Mouse (Mus musculus) cerebellum, adult 2 months (tissue): Measurements from ENCODE around the gene Adamts6.
A peak's percentile ranks its signal among the peaks of the same experiment; 100 is the strongest.

Experiments
- CTCF ChIP-seq: fragments of 200-500 bp; IDR thresholded peaks from 2 replicates; pipeline ENCODE4 v1.5.1; 2011; ENCODE audit warnings: low read depth, mild to moderate bottlenecking, control low read depth, low read length, moderate library complexity, borderline replicate concordance; ENCODE audit not compliant: insufficient read depth
- POLR2A ChIP-seq: fragments of 200-500 bp; IDR thresholded peaks from 2 replicates; pipeline ENCODE4 v1.6.1; 2011; ENCODE audit warnings: low read length, control low read depth, borderline replicate concordance; ENCODE audit not compliant: insufficient read depth

DNA sequence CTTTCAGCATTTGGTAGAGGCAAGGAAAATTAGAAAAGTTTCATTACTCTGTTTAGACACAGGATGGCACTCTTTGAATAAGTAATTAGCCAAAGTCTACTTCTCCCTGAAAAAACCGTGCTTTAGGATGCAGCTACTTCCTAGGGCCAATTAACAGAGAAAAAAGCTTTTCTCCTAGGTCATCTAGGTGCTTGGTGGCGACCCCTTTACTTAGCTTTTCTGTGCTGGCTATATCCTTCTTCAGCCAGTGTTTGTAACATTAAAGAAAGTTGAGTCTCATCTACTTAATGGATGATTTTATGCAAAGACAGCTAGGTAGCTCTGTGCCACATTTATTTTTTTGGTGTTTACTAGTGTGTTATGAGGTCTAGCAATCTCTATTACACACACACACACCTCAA is 2.6 kb upstream of the Adamts6 start:
- peak; percentile 50; the same call in 1 of the 2 replicates for TF ChIP-seq CTCF
- no peak for TF ChIP-seq POLR2A
